Mouse (Mus musculus) WW6 (cell line): ENCODE measurements around the gene Per1.

Experiments
- DNase-seq: peaks from one replicate; pipeline ENCODE4 v3.0.0-alpha.2; 2013; ENCODE audit warnings: low read depth, low spot score

The Per1 gene

GRCm38 (mm10) chr11:69099177-69099914 is 4.3 kb downstream of the Per1 start:
- DNase-seq, result no peak

- DNase-seq, result no peak
These were observed 4.9 kb downstream of the Per1 start for GRCm38 (mm10) chr11:69099915-69100345.

- no peak for DNase-seq
These were observed 5.8 kb downstream of the Per1 start for GRCm38 (mm10) chr11:69100639-69101360.

- no peak for DNase-seq
These were observed 6.8 kb downstream of the Per1 start for GRCm38 (mm10) chr11:69101604-69102402.

GRCm38 (mm10) chr11:69102403-69102725 is 7.3 kb downstream of the Per1 start:
- DNase-seq, result no peak

- no peak for DNase-seq
These were observed 8.1 kb downstream of the Per1 start for GRCm38 (mm10) chr11:69103121-69103520.

- DNase-seq, result no peak
These were observed 8.8 kb downstream of the Per1 start for GRCm38 (mm10) chr11:69103531-69104435.

- DNase-seq, result no peak
These were observed 9.5 kb downstream of the Per1 start for GRCm38 (mm10) chr11:69104487-69104886.

GRCm38 (mm10) chr11:69105227-69105626 is 10.2 kb downstream of the Per1 start:
- no peak for DNase-seq

- no peak for DNase-seq
These were observed 10.8 kb downstream of the Per1 start for GRCm38 (mm10) chr11:69105796-69106195.

- no peak for DNase-seq
These were observed 11.3 kb downstream of the Per1 start for GRCm38 (mm10) chr11:69106299-69106698.

GRCm38 (mm10) chr11:69106842-69107241 is 11.8 kb downstream of the Per1 start:
- no peak for DNase-seq

- DNase-seq, result no peak
These were observed 12.7 kb downstream of the Per1 start for GRCm38 (mm10) chr11:69107676-69108075.

GRCm38 (mm10) chr11:69108223-69108622 is 13.2 kb downstream of the Per1 start:
- DNase-seq, result no peak

GRCm38 (mm10) chr11:69109032-69109900 is 14.2 kb downstream of the Per1 start:
- DNase-seq, result no peak

- no peak for DNase-seq
These were observed 15.5 kb downstream of the Per1 start for GRCm38 (mm10) chr11:69110319-69111046.

- DNase-seq, result no peak
These were observed 16.2 kb downstream of the Per1 start for GRCm38 (mm10) chr11:69111051-69111810.

- DNase-seq, result no peak
These were observed 16.8 kb downstream of the Per1 start for GRCm38 (mm10) chr11:69111865-69112264.

- no peak for DNase-seq
These were observed 19.0 kb downstream of the Per1 start for GRCm38 (mm10) chr11:69114018-69114417.
